Mouse (Mus musculus) forebrain, embryonic 13.5 days (tissue): ENCODE results near the gene Otog. TPM values are rescaled to one million over a fixed set of nuclear protein-coding genes. Genes with fewer than 3 reads are reported as not detected.

ENCODE experiments used
- ATAC-seq: fragments of 200-750 bp; cut with Nextera tagmentation; 2 replicates; pipeline ENCODE4 v1.8.0; 2017
- H3K27ac ChIP-seq: fragments of 300-500 bp; sonication (generic); 2 replicates; pipeline ENCODE4 v1.5.1; 2015; ENCODE audit warnings: inconsistent platforms, mild to moderate bottlenecking, moderate library complexity
- H3K27me3 ChIP-seq: fragments of 300-500 bp; sonication (generic); 2 replicates; pipeline ENCODE4 v1.6.1; 2015; ENCODE audit warnings: mild to moderate bottlenecking, inconsistent platforms
- H3K36me3 ChIP-seq: fragments of 300-500 bp; sonication (generic); 2 replicates; pipeline ENCODE4 v1.6.1; 2015; ENCODE audit warnings: mild to moderate bottlenecking, inconsistent platforms; ENCODE audit not compliant: poor library complexity, severe bottlenecking
- H3K4me1 ChIP-seq: fragments of 300-500 bp; sonication (generic); 2 replicates; pipeline ENCODE4 v1.6.1; 2015; ENCODE audit warnings: inconsistent platforms
- H3K4me2 ChIP-seq: fragments of 300-500 bp; sonication (generic); 2 replicates; pipeline ENCODE4 v1.6.1; 2015; ENCODE audit warnings: inconsistent platforms, mild to moderate bottlenecking, moderate library complexity
- H3K4me3 ChIP-seq: fragments of 300-500 bp; sonication (generic); 2 replicates; pipeline ENCODE4 v1.5.1; 2015; ENCODE audit warnings: mild to moderate bottlenecking, inconsistent platforms
- H3K9ac ChIP-seq: fragments of 300-500 bp; sonication (generic); 2 replicates; pipeline ENCODE4 v1.6.1; 2015; ENCODE audit warnings: mild to moderate bottlenecking, inconsistent platforms
- H3K9me3 ChIP-seq: fragments of 300-500 bp; sonication (generic); replicated peaks from 2 replicates; pipeline ENCODE4 v1.6.1; 2016; ENCODE audit warnings: inconsistent platforms
- WGBS: fragments of 180-500 bp; shearing (Covaris S2); methylation state at CpG from one replicate; pipeline ENCODE4 v1.1.7; 2015; 5-methylcytosine and 5-hydroxymethylcytosine counted together
- polyA plus RNA-seq: library from polyadenylated mRNA; unstranded; fragments of >200 nt; fragmentation: Nextera tagmentation; extraction: Ambion mirVana; gene quantifications from 2 replicates; pipeline ENCODE4 v1.2.1, GENCODE M21; 2015

The Otog gene
- polyA plus RNA-seq, 1 experiment from 2014 or later: not detected

DNA sequence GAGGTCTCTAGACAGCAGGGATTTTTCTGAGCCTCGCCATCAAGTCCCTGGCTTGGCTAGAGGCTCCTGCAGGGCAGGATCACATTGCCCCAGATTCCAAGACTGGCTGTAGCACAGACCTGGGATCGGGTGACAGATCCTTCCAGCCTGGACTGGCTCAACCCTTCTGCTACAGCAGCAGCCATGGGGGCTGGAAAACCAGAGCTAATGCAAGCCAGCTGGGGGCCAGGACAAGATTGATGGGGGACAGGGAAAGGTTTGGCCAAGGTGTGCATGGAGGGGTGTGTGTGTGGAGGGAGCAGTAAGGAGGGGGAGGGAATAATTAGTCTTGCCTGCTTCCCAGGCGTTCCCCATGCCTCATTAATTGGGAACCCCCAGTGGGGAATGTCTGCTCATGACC is 99.0 kb downstream of the Otog start:
- Histone ChIP-seq H3K4me1 (no peaks in the 10 kb centered on the region), H3K27ac (no peak overlapping the region), H3K9me3 (no peaks in the 10 kb centered on the region), H3K4me2 (no peak overlapping the region), H3K9ac (no peak overlapping the region), H3K36me3 (no peaks in the 10 kb centered on the region), H3K27me3 (no peaks in the 10 kb centered on the region), H3K4me3 (no peak overlapping the region)
- ATAC-seq: no peak
- WGBS: 27% methylated on average over 3 of the region's 3 CpGs

GRCm38 (mm10) chr7:46340295-46340694 is 99.5 kb downstream of the Otog start:
- Histone ChIP-seq H3K4me1 (no peaks in the 10 kb centered on the region), H3K27me3 (no peaks in the 10 kb centered on the region), H3K27ac (no peak overlapping the region), H3K4me2 (no peak overlapping the region), H3K36me3 (no peaks in the 10 kb centered on the region), H3K9ac (no peak overlapping the region), H3K4me3 (no peak overlapping the region), H3K9me3 (no peaks in the 10 kb centered on the region)
- 66% methylated on average over 5 of the region's 5 CpGs for WGBS
- no peak for ATAC-seq

DNA sequence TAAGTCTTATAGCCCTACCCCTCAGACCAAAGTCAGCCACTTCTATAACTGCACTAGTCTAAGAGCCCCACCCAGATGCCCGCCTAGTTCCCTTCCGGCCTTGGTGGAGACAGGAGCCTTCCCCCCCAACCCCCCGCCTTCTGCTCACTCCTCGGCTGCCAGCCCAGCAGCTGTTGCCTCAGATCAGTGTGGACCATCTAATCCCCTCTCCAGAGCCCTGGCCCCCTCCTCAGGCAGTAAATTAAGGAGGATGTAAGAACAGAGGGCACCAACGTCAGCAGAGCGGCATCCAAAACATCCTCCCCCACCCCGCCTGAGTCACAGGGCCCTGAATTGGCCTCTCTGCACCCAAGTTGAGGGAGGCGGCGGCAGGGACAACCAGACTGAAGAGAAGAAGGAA is 100.7 kb downstream of the Otog start:
- 88% methylated on average over 9 of the region's 9 CpGs for WGBS

DNA sequence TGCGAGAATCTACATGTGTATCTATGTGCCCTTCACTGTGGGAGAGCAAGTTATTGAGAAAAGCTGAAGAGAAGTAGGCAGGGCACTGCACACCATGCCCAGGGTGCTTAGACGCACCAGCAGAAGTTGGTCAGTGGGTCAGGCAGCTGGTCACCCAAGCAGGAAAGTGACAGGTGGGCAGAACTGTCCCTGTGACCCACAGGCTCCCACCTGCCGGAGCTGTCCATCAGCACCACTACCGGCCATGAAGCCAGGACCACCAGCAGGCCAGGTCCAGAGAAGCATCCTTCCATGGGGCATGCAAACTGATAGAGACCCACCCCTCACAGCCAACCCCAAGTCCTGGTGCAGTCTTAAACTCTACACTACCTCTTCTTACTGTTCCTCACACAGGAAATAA is 106.9 kb downstream of the Otog start:
- no peak for ATAC-seq
- WGBS: 61% methylated on average over 4 of the region's 4 CpGs
- H3K27me3 ChIP-seq: peaks cover 49% of the 10 kb centered on the region

More for the DNA sequence above, 100.7 kb downstream of the Otog start:
- 0 out of 2 replicates have a peak, but pooled peaks cover 2% of the 10 kb centered on the region for H3K27me3 ChIP-seq
- H3K36me3 ChIP-seq: no peaks in the 10 kb centered on the region
- no peak for ATAC-seq
- H3K4me2 ChIP-seq: no peak overlapping the region
- H3K9ac ChIP-seq: no peak overlapping the region
- no peaks in the 10 kb centered on the region for H3K4me1 ChIP-seq
- no peak overlapping the region for H3K27ac ChIP-seq
- no peaks in the 10 kb centered on the region for H3K9me3 ChIP-seq
- no peak overlapping the region for H3K4me3 ChIP-seq

DNA sequence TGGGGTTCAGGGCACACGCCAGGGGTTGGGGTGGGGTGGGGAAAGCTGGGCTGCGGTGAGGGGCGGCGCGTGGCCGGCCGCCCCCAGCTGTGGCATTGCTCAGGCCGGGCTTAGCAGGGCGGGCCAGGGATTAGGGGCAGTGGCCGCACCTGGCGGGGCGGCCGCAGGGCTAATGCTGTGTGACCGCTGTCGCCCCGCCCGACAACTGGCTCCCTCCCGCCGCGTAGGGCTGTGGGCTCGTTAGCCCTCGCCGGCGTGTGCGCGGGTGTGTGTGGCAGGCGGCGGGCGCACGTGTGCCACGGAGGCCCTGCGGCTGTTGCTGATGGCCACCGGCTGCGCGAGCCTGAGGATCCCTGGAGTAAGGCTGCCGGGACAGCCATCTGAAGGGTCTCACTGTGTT is 108.0 kb downstream of the Otog start:
- H3K9ac ChIP-seq: 0 out of 2 replicates have a peak overlapping the region, but pooled peaks have one; percentile 8
- H3K36me3 ChIP-seq: no peaks in the 10 kb centered on the region
- no peak for ATAC-seq
- peak overlapping the region; percentile 48 for H3K4me2 ChIP-seq
- under 1% methylated on average over 30 of the region's 36 CpGs for WGBS
- H3K9me3 ChIP-seq: no peaks in the 10 kb centered on the region
- no peak overlapping the region for H3K27ac ChIP-seq
- H3K4me3 ChIP-seq: peak overlapping the region; percentile 15
- peaks cover 49% of the 10 kb centered on the region for H3K27me3 ChIP-seq
- H3K4me1 ChIP-seq: peaks cover 4% of the 10 kb centered on the region; the same call in 1 of the 2 replicates

More for the DNA sequence above, 106.9 kb downstream of the Otog start:
- Histone ChIP-seq H3K9ac (no peak overlapping the region), H3K9me3 (no peaks in the 10 kb centered on the region), H3K36me3 (no peaks in the 10 kb centered on the region), H3K27ac (no peak overlapping the region), H3K4me1 (peaks cover 4% of the 10 kb centered on the region; the same call in 1 of the 2 replicates), H3K4me2 (no peak overlapping the region), H3K4me3 (no peak overlapping the region)

GRCm38 (mm10) chr7:46350119-46350702 is 109.4 kb downstream of the Otog start:
- peaks cover 4% of the 10 kb centered on the region; the same call in 1 of the 2 replicates for H3K4me1 ChIP-seq
- peaks cover 49% of the 10 kb centered on the region for H3K27me3 ChIP-seq
- 48% methylated on average over 9 of the region's 9 CpGs for WGBS
- H3K9ac ChIP-seq: no peak overlapping the region
- no peaks in the 10 kb centered on the region for H3K36me3 ChIP-seq
- H3K4me3 ChIP-seq: no peak overlapping the region
- ATAC-seq: no peak
- no peaks in the 10 kb centered on the region for H3K9me3 ChIP-seq
- H3K4me2 ChIP-seq: no peak overlapping the region
- no peak overlapping the region for H3K27ac ChIP-seq

GRCm38 (mm10) chr7:46352748-46353147 is 112.0 kb downstream of the Otog start:
- ATAC-seq: no peak
- Histone ChIP-seq H3K27me3 (peaks cover 36% of the 10 kb centered on the region), H3K4me1 (peaks cover 4% of the 10 kb centered on the region; the same call in 1 of the 2 replicates), H3K9me3 (no peaks in the 10 kb centered on the region), H3K36me3 (no peaks in the 10 kb centered on the region), H3K9ac (no peak overlapping the region), H3K4me3 (no peak overlapping the region), H3K4me2 (no peak overlapping the region), H3K27ac (no peak overlapping the region)
- 73% methylated on average over 2 of the region's 2 CpGs for WGBS

DNA sequence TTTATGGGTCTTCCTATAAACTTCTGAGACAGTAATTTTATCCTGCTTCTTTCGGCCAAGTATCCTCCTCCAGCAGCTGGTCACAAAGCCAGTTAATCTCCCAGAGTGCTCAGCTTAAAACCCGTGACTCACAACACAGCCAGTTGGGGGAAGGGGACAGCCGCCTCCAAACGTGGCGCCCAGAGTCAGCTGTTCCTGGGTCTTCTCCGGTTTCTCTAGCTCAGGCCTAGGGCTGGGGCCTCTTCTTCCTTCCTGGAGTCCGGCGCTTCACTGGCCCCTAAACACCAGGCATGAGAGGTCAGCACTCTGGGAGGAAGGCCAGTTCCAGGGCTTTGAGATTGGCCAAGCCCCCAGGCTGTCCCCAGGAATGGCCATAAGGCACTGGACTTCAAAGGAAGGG is 112.4 kb downstream of the Otog start:
- 67% methylated on average over 8 of the region's 8 CpGs for WGBS

DNA sequence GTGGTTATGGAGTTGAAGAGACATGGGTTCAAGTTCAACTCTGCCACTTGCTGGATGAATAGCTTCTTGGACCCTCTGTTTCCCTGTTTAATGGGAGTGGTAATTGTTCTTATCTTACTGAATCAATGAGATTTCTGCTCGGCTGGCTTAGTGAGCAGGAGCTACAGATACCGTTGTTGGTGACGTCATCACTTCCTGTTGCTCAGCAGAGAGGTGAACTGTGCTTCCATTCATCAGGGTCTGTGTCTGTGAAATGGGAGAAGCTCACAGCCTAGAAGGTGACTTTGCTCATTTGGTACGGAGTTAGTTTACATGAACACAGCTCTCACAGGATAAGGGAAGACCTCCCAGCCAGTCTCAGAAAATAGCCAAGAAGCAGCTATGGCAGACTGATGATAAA is 113.1 kb downstream of the Otog start:
- Histone ChIP-seq H3K9ac (no peak overlapping the region), H3K27me3 (peaks cover 25% of the 10 kb centered on the region), H3K4me2 (no peak overlapping the region), H3K36me3 (no peaks in the 10 kb centered on the region), H3K9me3 (no peaks in the 10 kb centered on the region), H3K4me3 (no peak overlapping the region), H3K4me1 (peaks cover 2% of the 10 kb centered on the region; the same call in 1 of the 2 replicates), H3K27ac (no peak overlapping the region)
- no peak for ATAC-seq
- WGBS: 80% methylated on average over 4 of the region's 4 CpGs

More for the DNA sequence above, 112.4 kb downstream of the Otog start:
- H3K27me3 ChIP-seq: peaks cover 31% of the 10 kb centered on the region
- no peak for ATAC-seq
- H3K9ac ChIP-seq: no peak overlapping the region
- no peaks in the 10 kb centered on the region for H3K36me3 ChIP-seq
- peaks cover 4% of the 10 kb centered on the region; the same call in 1 of the 2 replicates for H3K4me1 ChIP-seq
- no peak overlapping the region for H3K4me3 ChIP-seq
- no peak overlapping the region for H3K27ac ChIP-seq
- no peak overlapping the region for H3K4me2 ChIP-seq
- H3K9me3 ChIP-seq: no peaks in the 10 kb centered on the region

Other genes starting within 250 kb of the Otog start
- gene Abcc6, start 210.7 kb upstream of the Otog start, polyA plus RNA-seq: 0.13 and 0.28 TPM in 2 replicates
- 30.7 and 32.3 TPM in 2 replicates for gene Nomo1, start 207.3 kb upstream of the Otog start, polyA plus RNA-seq
- 1.1 and 2.6 TPM in 2 replicates for gene Kcnj11, start 140.2 kb upstream of the Otog start, polyA plus RNA-seq
- 6.9 and 10.2 TPM in 2 replicates for gene Abcc8, start 61.0 kb upstream of the Otog start, polyA plus RNA-seq
- 2.7 and 2.8 TPM in 2 replicates for gene Ush1c, start 2.5 kb upstream of the Otog start, polyA plus RNA-seq
- not detected in 2 replicates for gene Myod1, start 135.5 kb downstream of the Otog start, polyA plus RNA-seq
- gene Kcnc1, start 155.5 kb downstream of the Otog start, polyA plus RNA-seq: 3.6 and 6.9 TPM in 2 replicates